Mouse (Mus musculus) cortical plate, adult 2 months (tissue): Measurements from ENCODE around the gene Ppa1.

ENCODE experiments used
- CTCF ChIP-seq: fragments of 200-500 bp; IDR thresholded peaks from 2 replicates; pipeline ENCODE4 v1.5.1; 2011; ENCODE audit warnings: mild to moderate bottlenecking, control low read depth, low read length; ENCODE audit not compliant: insufficient read depth; ENCODE audit errors: extremely low read depth
- POLR2A ChIP-seq: fragments of 200-500 bp; IDR thresholded peaks from 2 replicates; pipeline ENCODE4 v1.6.1; 2011; ENCODE audit warnings: mild to moderate bottlenecking, low read length, control low read depth; ENCODE audit not compliant: insufficient read depth; ENCODE audit errors: extremely low read depth

GRCm38 (mm10) chr10:61657985-61658384 is 9.6 kb downstream of the Ppa1 start:
- TF ChIP-seq CTCF (peak; percentile 50; the same call in 1 of the 2 replicates), POLR2A (no peak)
